Mouse (Mus musculus) kidney, postnatal 0 days (tissue): Measurements from ENCODE around the gene Tmem178b. TPM values are rescaled to one million over a fixed set of nuclear protein-coding genes. Genes with fewer than 3 reads are reported as not detected.

ENCODE experiments used
- ATAC-seq: fragments of 200-750 bp; cut with Nextera tagmentation; replicated peaks from 2 replicates; pipeline ENCODE4 v1.8.0; 2017; ENCODE audit warnings: low read depth, moderate number of reproducible peaks, moderate TSS enrichment, moderate library complexity; ENCODE audit not compliant: low FRiP score
- DNase-seq: peaks from one replicate; pipeline ENCODE4 v3.0.0-alpha.2; 2016; ENCODE audit warnings: low spot score
- H3K27ac ChIP-seq: fragments of 300-500 bp; sonication (generic); 2 replicates; pipeline ENCODE4 v1.5.1; 2014; ENCODE audit warnings: mild to moderate bottlenecking
- H3K27me3 ChIP-seq: fragments of 300-500 bp; sonication (generic); 2 replicates; pipeline ENCODE4 v1.6.1; 2014; ENCODE audit warnings: low read length, mixed read lengths; ENCODE audit not compliant: insufficient read depth
- H3K36me3 ChIP-seq: fragments of 300-500 bp; sonication (generic); 2 replicates; pipeline ENCODE4 v1.6.1; 2014; ENCODE audit warnings: low read length, mixed read lengths; ENCODE audit not compliant: insufficient read depth
- H3K4me1 ChIP-seq: fragments of 300-500 bp; sonication (generic); replicated peaks from 2 replicates; pipeline ENCODE4 v1.6.1; 2014; ENCODE audit warnings: antibody characterized with exemption, low read length, mixed read lengths; ENCODE audit not compliant: insufficient read depth
- H3K4me2 ChIP-seq: fragments of 300-500 bp; sonication (generic); 2 replicates; pipeline ENCODE4 v1.6.1; 2014; ENCODE audit warnings: mild to moderate bottlenecking, low read length, moderate library complexity, mixed read lengths
- H3K4me3 ChIP-seq: fragments of 300-500 bp; sonication (generic); replicated peaks from 2 replicates; pipeline ENCODE4 v1.5.1; 2014; ENCODE audit warnings: low read depth, low read length
- H3K9ac ChIP-seq: fragments of 300-500 bp; sonication (generic); 2 replicates; pipeline ENCODE4 v1.6.1; 2014; ENCODE audit warnings: low read depth, low read length
- H3K9me3 ChIP-seq: fragments of 300-500 bp; sonication (generic); replicated peaks from 2 replicates; pipeline ENCODE4 v1.6.1; 2016; ENCODE audit warnings: low read length, inconsistent platforms, mixed read lengths
- CTCF ChIP-seq: IDR thresholded peaks from 2 replicates; pipeline ENCODE4 v1.5.1; 2016; ENCODE audit warnings: antibody characterized with exemption, low read depth, mild to moderate bottlenecking, moderate library complexity
- WGBS: fragments of 180-500 bp; shearing (Covaris S2); extraction: QIAGEN DNeasy Blood & Tissue Kit; methylation state at CpG from one replicate; pipeline ENCODE4 v1.1.7; 2014; 5-methylcytosine and 5-hydroxymethylcytosine counted together
- polyA plus RNA-seq: library from polyadenylated mRNA; unstranded; fragments of >200 nt; fragmentation: Nextera tagmentation; extraction: Ambion mirVana; gene quantifications from 2 replicates; pipeline ENCODE4 v1.2.1, GENCODE M21; 2015

The Tmem178b gene
- polyA plus RNA-seq, 1 experiment from 2014 or later: 0.25 TPM

DNA sequence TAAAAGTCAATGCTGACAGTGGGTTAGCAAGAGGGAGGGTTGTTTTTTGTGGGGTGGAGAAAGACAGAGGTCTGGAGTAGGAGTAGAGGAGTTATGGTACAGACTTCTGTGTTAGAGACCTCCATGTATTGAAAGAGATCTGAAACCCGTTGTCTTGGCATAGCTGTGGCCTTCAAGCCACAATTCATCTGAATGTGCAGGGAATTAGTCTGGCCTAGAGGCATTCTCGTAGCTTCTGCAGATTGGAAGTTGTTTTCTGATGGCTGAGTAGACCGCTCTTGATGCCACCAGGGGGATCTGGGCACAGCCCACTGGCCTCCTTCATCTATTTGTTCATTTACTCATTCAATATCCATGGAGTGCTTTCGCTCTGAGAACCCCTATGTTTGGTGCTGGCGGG, 138.0 kb downstream of the Tmem178b start:
- Histone ChIP-seq H3K27me3 (no peaks in the 10 kb centered on the region), H3K4me1 (no peaks in the 10 kb centered on the region), H3K27ac (no peak overlapping the region), H3K9ac (no peak overlapping the region), H3K4me2 (no peak overlapping the region), H3K4me3 (no peak overlapping the region), H3K36me3 (no peaks in the 10 kb centered on the region), H3K9me3 (no peaks in the 10 kb centered on the region)
- ATAC-seq (no peak), DNase-seq (no peak)
- no peak for TF ChIP-seq CTCF
- 88% methylated on average over 5 of the region's 5 CpGs for WGBS

DNA sequence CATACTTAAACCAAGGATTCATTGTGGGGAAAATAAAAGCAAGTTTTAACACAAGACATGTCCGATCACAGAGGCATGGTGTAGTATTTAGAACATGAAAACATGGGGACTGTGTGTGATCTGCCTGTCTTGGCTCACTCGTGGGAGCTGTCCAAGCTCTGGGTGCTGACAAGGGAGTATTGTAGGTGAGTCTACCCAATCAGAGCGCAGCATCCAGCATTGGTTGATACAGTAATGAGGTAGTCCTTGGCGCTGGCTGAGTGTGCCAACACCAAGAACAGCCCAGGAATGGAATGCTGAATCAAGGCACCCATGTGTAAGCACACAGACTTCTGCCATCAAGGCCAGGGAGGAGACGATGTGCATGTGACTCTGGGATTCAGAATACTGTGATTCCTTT, 138.5 kb downstream of the Tmem178b start:
- WGBS: 71% methylated on average over 5 of the region's 5 CpGs
- Histone ChIP-seq H3K9ac (no peak overlapping the region), H3K36me3 (no peaks in the 10 kb centered on the region), H3K4me3 (no peak overlapping the region), H3K27ac (no peak overlapping the region), H3K27me3 (no peaks in the 10 kb centered on the region), H3K4me1 (no peaks in the 10 kb centered on the region), H3K9me3 (no peaks in the 10 kb centered on the region), H3K4me2 (no peak overlapping the region)
- ATAC-seq (no peak; the same call in 1 of the 2 replicates), DNase-seq (peak; percentile 29)
- no peak for TF ChIP-seq CTCF

DNA sequence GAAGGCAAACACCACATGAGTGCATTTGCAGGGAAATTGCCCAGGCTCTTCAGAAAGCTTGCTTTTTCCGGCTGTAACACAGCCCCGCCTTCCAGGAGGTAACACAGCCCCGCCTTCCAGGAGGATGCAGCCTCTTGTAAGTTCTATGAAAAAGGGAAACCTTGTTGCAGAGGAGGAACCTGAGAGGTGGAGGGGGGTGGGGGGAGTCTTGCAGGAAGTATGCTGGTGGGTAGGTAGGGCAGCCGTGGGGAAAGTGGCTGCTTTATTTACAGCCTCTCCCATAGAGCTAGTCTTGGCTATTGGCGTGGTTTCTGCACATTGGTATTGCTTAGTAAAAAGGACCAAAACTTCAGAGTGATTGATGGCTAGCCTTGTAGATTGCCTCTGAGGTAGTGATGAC, 140.3 kb downstream of the Tmem178b start:
- Histone ChIP-seq H3K27ac (no peak overlapping the region), H3K9me3 (no peaks in the 10 kb centered on the region), H3K4me3 (no peak overlapping the region), H3K9ac (no peak overlapping the region), H3K36me3 (no peaks in the 10 kb centered on the region), H3K4me1 (no peaks in the 10 kb centered on the region), H3K4me2 (no peak overlapping the region), H3K27me3 (no peaks in the 10 kb centered on the region)
- TF ChIP-seq CTCF: no peak
- ATAC-seq (no peak), DNase-seq (no peak)
- WGBS: 38% methylated on average over 5 of the region's 5 CpGs

GRCm38 (mm10) chr6:40015185-40015584, 142.1 kb downstream of the Tmem178b start:
- H3K4me2 ChIP-seq: no peak overlapping the region
- H3K27ac ChIP-seq: no peak overlapping the region
- no peak overlapping the region for H3K9ac ChIP-seq
- no peaks in the 10 kb centered on the region for H3K27me3 ChIP-seq
- DNase-seq: no peak
- no peak overlapping the region for H3K4me3 ChIP-seq
- no peaks in the 10 kb centered on the region for H3K36me3 ChIP-seq
- 65% methylated on average over 4 of the region's 4 CpGs for WGBS
- no peak for ATAC-seq
- no peaks in the 10 kb centered on the region for H3K4me1 ChIP-seq
- H3K9me3 ChIP-seq: no peaks in the 10 kb centered on the region
- no peak for TF ChIP-seq CTCF

DNA sequence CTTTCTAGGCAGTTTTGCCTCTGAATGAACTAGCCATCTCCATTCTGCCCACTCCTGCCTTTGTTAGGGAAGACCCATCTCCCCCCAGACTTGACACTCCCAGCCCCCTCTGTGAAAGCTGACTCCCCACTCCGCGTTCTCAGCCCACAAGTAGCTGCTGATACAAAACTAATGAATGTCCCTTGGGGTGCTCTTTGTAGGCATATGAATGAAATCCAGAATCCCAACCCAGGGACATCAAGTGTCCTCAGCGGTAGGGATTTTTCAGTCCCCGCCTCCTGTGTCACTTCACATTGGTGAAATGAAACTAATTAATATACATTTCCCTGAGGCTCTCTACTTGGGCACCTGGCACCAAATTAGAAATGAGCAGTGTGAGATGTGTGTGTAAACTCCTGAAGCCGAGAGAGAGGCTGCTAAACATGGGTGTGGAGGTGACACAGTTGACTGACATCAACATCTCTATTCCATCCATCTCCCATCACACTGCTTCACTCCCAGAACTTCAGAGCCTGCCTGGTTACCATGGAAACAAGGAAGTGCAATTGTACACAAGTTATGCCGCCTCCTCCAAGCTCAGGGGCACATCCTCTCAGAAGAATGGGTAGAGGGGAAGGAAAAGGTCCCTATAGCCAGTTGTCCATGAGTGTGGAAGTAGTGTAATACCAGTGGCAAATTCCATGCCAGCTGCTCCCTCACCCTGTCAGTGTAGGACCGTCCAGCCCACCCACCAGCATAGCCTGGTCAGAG, 142.8 kb downstream of the Tmem178b start:
- Histone ChIP-seq H3K9ac (no peak overlapping the region), H3K27me3 (no peaks in the 10 kb centered on the region), H3K4me2 (no peak overlapping the region), H3K4me1 (no peaks in the 10 kb centered on the region), H3K36me3 (no peaks in the 10 kb centered on the region), H3K9me3 (no peaks in the 10 kb centered on the region), H3K4me3 (no peak overlapping the region), H3K27ac (no peak overlapping the region)
- 59% methylated on average over 7 of the region's 7 CpGs for WGBS
- DNase-seq: no peak
- no peak for ATAC-seq
- TF ChIP-seq CTCF: no peak

GRCm38 (mm10) chr6:40019396-40019795, 146.3 kb downstream of the Tmem178b start:
- H3K4me3 ChIP-seq: no peak overlapping the region
- no peaks in the 10 kb centered on the region for H3K27me3 ChIP-seq
- H3K9me3 ChIP-seq: no peaks in the 10 kb centered on the region
- ATAC-seq: no peak
- no peak for DNase-seq
- 40% methylated on average over 4 of the region's 4 CpGs for WGBS
- H3K9ac ChIP-seq: no peak overlapping the region
- H3K27ac ChIP-seq: no peak overlapping the region
- no peak for TF ChIP-seq CTCF
- H3K4me2 ChIP-seq: no peak overlapping the region
- H3K4me1 ChIP-seq: no peaks in the 10 kb centered on the region
- H3K36me3 ChIP-seq: no peaks in the 10 kb centered on the region
